Mouse (Mus musculus): ENCODE results near the gene Asb18. TPM values are rescaled to one million over a fixed set of nuclear protein-coding genes. Genes with fewer than 3 reads are reported as not detected.

Gene Asb18
- total and polyA plus RNA-seq, 3 experiments = not detected

GRCm38 (mm10) chr1:90050046-90050739 is 35.7 kb upstream of the Asb18 start:
- Histone ChIP-seq H3K27ac (ENCODE audit: control insufficient read depth, low read depth, low read length) (no peak overlapping the region), H3K9ac (ENCODE audit: control insufficient read depth, low read depth, low read length, poor library complexity, severe bottlenecking) (no peak overlapping the region), H3K27me3 (ENCODE audit: control insufficient read depth in 1 of 2, insufficient read depth in 2 of 2, low read length in 2 of 2) (no peaks in the 10 kb centered on the region), H3K4me3 (ENCODE audit: control insufficient read depth in 1 of 2, insufficient read depth in 1 of 2, low read depth in 2 of 2, low read length in 2 of 2) (no peak overlapping the region), H3K9me3 (replicated peaks; ENCODE audit: insufficient read depth, low read length) (no peaks in the 10 kb centered on the region), H3K4me1 (ENCODE audit: control insufficient read depth in 1 of 2, insufficient read depth in 2 of 2, low read length in 2 of 2) (no peaks in the 10 kb centered on the region), H3K36me3 (ENCODE audit: control insufficient read depth in 1 of 2, insufficient read depth in 2 of 2, low read length in 2 of 2) (no peaks in the 10 kb centered on the region), H3K79me2 (ENCODE audit: control insufficient read depth, insufficient read depth, low read length, poor library complexity) (no peaks in the 10 kb centered on the region)
- DNase-seq (ENCODE audit: low read depth, low spot score) = no peak
- TF ChIP-seq TAL1 (IDR thresholded peaks at IDR 0.05; ENCODE audit: low read length) (no peak), TBP (IDR thresholded peaks at IDR 0.05; ENCODE audit: low read depth, low read length) (no peak), USF2 (IDR thresholded peaks at IDR 0.05; ENCODE audit: borderline replicate concordance in 1 of 2, insufficient read depth in 1 of 2, low read depth in 1 of 2, low read length in 2 of 2) (no peak), SMC3 (IDR thresholded peaks at IDR 0.05; ENCODE audit: low read depth, low read length) (no peak), CHD2 (IDR thresholded peaks at IDR 0.05; ENCODE audit: low read length) (no peak), GABPA (IDR thresholded peaks at IDR 0.05; ENCODE audit: low read depth, low read length) (no peak), ZKSCAN1 (IDR thresholded peaks at IDR 0.05; ENCODE audit: low read depth, low read length) (no peak), ELF1 (IDR thresholded peaks at IDR 0.05; ENCODE audit: low read depth, low read length) (no peak)

GRCm38 (mm10) chr1:90028305-90028704 is 13.8 kb upstream of the Asb18 start:
- Histone ChIP-seq H3K27ac (ENCODE audit: control insufficient read depth, low read depth, low read length) (no peak overlapping the region), H3K27me3 (ENCODE audit: control insufficient read depth in 1 of 2, insufficient read depth in 2 of 2, low read length in 2 of 2) (no peaks in the 10 kb centered on the region), H3K9ac (ENCODE audit: control insufficient read depth, low read depth, low read length, poor library complexity, severe bottlenecking) (no peak overlapping the region), H3K4me1 (ENCODE audit: control insufficient read depth in 1 of 2, insufficient read depth in 2 of 2, low read length in 2 of 2) (no peaks in the 10 kb centered on the region), H3K79me2 (ENCODE audit: control insufficient read depth, insufficient read depth, low read length, poor library complexity) (no peaks in the 10 kb centered on the region), H3K36me3 (ENCODE audit: control insufficient read depth in 1 of 2, insufficient read depth in 2 of 2, low read length in 2 of 2) (no peaks in the 10 kb centered on the region), H3K9me3 (replicated peaks; ENCODE audit: insufficient read depth, low read length) (no peaks in the 10 kb centered on the region), H3K4me3 (ENCODE audit: control insufficient read depth in 1 of 2, insufficient read depth in 1 of 2, low read depth in 2 of 2, low read length in 2 of 2) (no peak overlapping the region)
- no peak for DNase-seq (ENCODE audit: low read depth, low spot score)
- TF ChIP-seq MYC (IDR thresholded peaks at IDR 0.05; ENCODE audit: low read depth, low read length) = no peak
- no peak for TF ChIP-seq MEF2A (IDR thresholded peaks at IDR 0.05; ENCODE audit: extremely low read depth, insufficient replicate concordance, low read depth, low read length, poor library complexity, severe bottlenecking)
- TF ChIP-seq ZC3H11A (IDR thresholded peaks at IDR 0.05; ENCODE audit: low read depth, low read length) = no peak
- no peak for TF ChIP-seq CTCF (IDR thresholded peaks at IDR 0.05 in 2 of 3, conservative IDR thresholded peaks at IDR 0.05 in 1 of 3; ENCODE audit: control insufficient read depth in 1 of 3, insufficient read depth in 1 of 3, low read depth in 2 of 3, low read length in 3 of 3, poor library complexity in 1 of 3, severe bottlenecking in 1 of 3)
- TF ChIP-seq MAZ (IDR thresholded peaks at IDR 0.05; ENCODE audit: low read depth, low read length) = no peak
- TF ChIP-seq GABPA (IDR thresholded peaks at IDR 0.05; ENCODE audit: low read depth, low read length) = no peak
- no peak for TF ChIP-seq E2F4 (IDR thresholded peaks at IDR 0.05; ENCODE audit: borderline replicate concordance, low read depth, low read length)
- TF ChIP-seq TBP (IDR thresholded peaks at IDR 0.05; ENCODE audit: low read depth, low read length) = no peak
- TF ChIP-seq ZNF384 (IDR thresholded peaks at IDR 0.05; ENCODE audit: low read depth, low read length) = no peak
- no peak for TF ChIP-seq USF1 (IDR thresholded peaks at IDR 0.05; ENCODE audit: low read depth, low read length)
- no peak for TF ChIP-seq TCF12 (IDR thresholded peaks at IDR 0.05; ENCODE audit: low read depth, low read length)
- no peak for TF ChIP-seq TAL1 (IDR thresholded peaks at IDR 0.05; ENCODE audit: low read length)
